In the genomic region with DNA sequence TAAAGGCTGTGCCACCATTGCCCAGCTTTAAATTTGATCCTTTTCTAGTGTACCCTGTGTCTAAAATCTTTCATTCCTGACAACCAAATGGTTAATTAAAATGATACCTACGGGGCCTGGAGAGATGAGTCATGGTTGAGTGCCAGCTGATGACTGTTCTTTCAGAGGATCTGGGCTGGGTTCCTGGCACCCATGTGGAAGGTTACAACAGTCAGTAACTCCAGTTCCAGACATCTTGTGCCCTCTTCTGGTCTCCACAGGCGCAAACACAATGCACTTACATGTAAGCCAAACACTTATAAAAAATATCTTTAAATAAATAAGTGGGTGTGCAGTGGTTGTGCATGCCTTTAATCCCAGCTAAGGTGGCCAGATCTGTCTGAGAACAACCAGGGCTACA, we compare ENCODE assay signal across 10 mouse cellular contexts. TPM values are rescaled to one million over a fixed set of nuclear protein-coding genes. Genes with fewer than 3 reads are reported as not detected.
DNase-seq lines count a peak whose midpoint lies in the region; ATAC-seq and TF ChIP-seq lines count a peak whose summit lies in the region.
"Had no signal": no experiment of that assay in that cellular context is flagged by ENCODE, and none has a peak within 500 bp of the region (broad histone marks: within the 10 kb centered on the region; RNA-seq: fewer than 3 reads in every experiment).

No protein-coding gene starts in this region.

- ATAC-seq in limb, embryonic 12.5 days (ENCODE audit: insufficient number of reproducible peaks, insufficient read depth, low FRiP score, low TSS enrichment, low read depth) = no peak
- ATAC-seq in Patski = no peak
- ATAC-seq in liver, embryonic 12.5 days = no peak

- peak overlapping the region; percentile 64 for H3K4me2 ChIP-seq in limb, embryonic 12.5 days
- peak overlapping the region; percentile 88 for H3K4me2 ChIP-seq in liver, embryonic 12.5 days

- 87% methylated on average over 2 of the region's 2 CpGs for WGBS in limb, embryonic 12.5 days
- 90% methylated on average over 2 of the region's 2 CpGs for whole genome bisulfite sequencing in limb, embryonic 10.5 days
- 83% methylated on average over 2 of the region's 2 CpGs for WGBS in liver, embryonic 12.5 days (ENCODE audit: insufficient replicate concordance)

- CTCF ChIA-PET in Patski (lab: Charles Lee) = interaction anchor here (1.3 kb wide), 1 partner anchor 16 kb away, joined by 3 read pairs; no protein-coding TSS in a partner anchor

- no peak overlapping the region for H3K27ac ChIP-seq in limb, embryonic 12.5 days
- H3K27ac ChIP-seq in limb, embryonic 10.5 days = no peak overlapping the region
- peak overlapping the region; percentile 94 for H3K27ac ChIP-seq in liver, embryonic 12.5 days

- peak; percentile 41 for TF ChIP-seq CTCF in Patski (IDR thresholded peaks at IDR 0.05)

- H3K27me3 ChIP-seq in limb, embryonic 12.5 days = no peaks in the 10 kb centered on the region
- no peaks in the 10 kb centered on the region for H3K27me3 ChIP-seq in limb, embryonic 10.5 days (ENCODE audit: low read depth, poor library complexity, severe bottlenecking)
- no peaks in the 10 kb centered on the region for H3K27me3 ChIP-seq in Patski
- no peaks in the 10 kb centered on the region for H3K27me3 ChIP-seq in liver, embryonic 12.5 days (replicated peaks)
- H3K27me3 ChIP-seq: heart, embryonic 15.5 days had no signal

- peaks cover 14% of the 10 kb centered on the region for H3K4me1 ChIP-seq in limb, embryonic 12.5 days (replicated peaks)
- H3K4me1 ChIP-seq in limb, embryonic 10.5 days = peaks cover 19% of the 10 kb centered on the region
- peaks cover 40% of the 10 kb centered on the region for H3K4me1 ChIP-seq in liver, embryonic 12.5 days

- no peak overlapping the region; the same call in 1 of the 2 replicates for H3K4me3 ChIP-seq in limb, embryonic 12.5 days (replicated peaks)
- no peak overlapping the region for H3K4me3 ChIP-seq in limb, embryonic 10.5 days
- H3K4me3 ChIP-seq in liver, embryonic 12.5 days = peak overlapping the region; percentile 73

- peaks cover 31% of the 10 kb centered on the region for H3K36me3 ChIP-seq in limb, embryonic 12.5 days
- H3K36me3 ChIP-seq in limb, embryonic 10.5 days = peaks cover 38% of the 10 kb centered on the region
- peaks cover 41% of the 10 kb centered on the region for H3K36me3 ChIP-seq in liver, embryonic 12.5 days

- POLR2A ChIA-PET in Patski (lab: Charles Lee) = no interaction called here

- DNase-seq in cerebellum, adult 11-12 months = peak; percentile 28
- DNase-seq in cerebellum, postnatal 4 days (ENCODE audit: low spot score in 2 of 2) = no peak
- no peak for DNase-seq in limb, embryonic 10.5 days (ENCODE audit: low spot score)
- no peak for DNase-seq in Patski (ENCODE audit: low read depth, low spot score)
- DNase-seq in testis, postnatal 14 days (ENCODE audit: low spot score) = no peak
- no peak for DNase-seq in right cerebral cortex, postnatal 4 days

- in situ Hi-C loops in Patski (cut with MboI; ENCODE audit: low pct_unique_long_range_greater_than_20kb) = no loop called here

- no peak overlapping the region for H3K9ac ChIP-seq in limb, embryonic 12.5 days (replicated peaks)
- peak overlapping the region; percentile 75; the same call in 1 of the 2 replicates for H3K9ac ChIP-seq in liver, embryonic 12.5 days

- no peaks in the 10 kb centered on the region for H3K9me3 ChIP-seq in limb, embryonic 12.5 days
- H3K9me3 ChIP-seq in limb, embryonic 10.5 days (replicated peaks) = no peaks in the 10 kb centered on the region
- H3K9me3 ChIP-seq in liver, embryonic 12.5 days (replicated peaks) = no peaks in the 10 kb centered on the region
- H3K9me3 ChIP-seq: heart, embryonic 15.5 days had no signal

RNA-seq across cellular contexts. Expression of a gene that starts 1.0 kb away (rescaled TPM):
- 32.6 and 34.1 TPM in 2 replicates for polyA plus RNA-seq in limb, embryonic 12.5 days (2016; fragmentation: Nextera tagmentation; extraction: Ambion mirVana)
- polyA plus RNA-seq in limb, embryonic 10.5 days (2016; fragmentation: Nextera tagmentation; extraction: Ambion mirVana) = 36.6 and 38.2 TPM in 2 replicates
- polyA plus RNA-seq in Patski (2021) = 24.6 TPM
- polyA plus RNA-seq in liver, embryonic 12.5 days (2016; fragmentation: Nextera tagmentation; extraction: Ambion mirVana) = 23.5 and 24.2 TPM in 2 replicates

RNA-seq across cellular contexts. Expression of a gene that starts 38.2 kb away (rescaled TPM):
- 35.0 and 37.8 TPM in 2 replicates for polyA plus RNA-seq in limb, embryonic 12.5 days (2016; fragmentation: Nextera tagmentation; extraction: Ambion mirVana)
- polyA plus RNA-seq in limb, embryonic 10.5 days (2016; fragmentation: Nextera tagmentation; extraction: Ambion mirVana) = 41.6 and 43.7 TPM in 2 replicates
- polyA plus RNA-seq in Patski (2021) = 18.6 TPM
- 40.2 and 41.7 TPM in 2 replicates for polyA plus RNA-seq in liver, embryonic 12.5 days (2016; fragmentation: Nextera tagmentation; extraction: Ambion mirVana)

RNA-seq across cellular contexts. Expression of a gene that starts 56.0 kb away (rescaled TPM):
- polyA plus RNA-seq in limb, embryonic 12.5 days (2016; fragmentation: Nextera tagmentation; extraction: Ambion mirVana) = not detected in 2 replicates
- polyA plus RNA-seq in limb, embryonic 10.5 days (2016; fragmentation: Nextera tagmentation; extraction: Ambion mirVana) = not detected in 2 replicates
- not detected for polyA plus RNA-seq in Patski (2021)
- not detected in 2 replicates for polyA plus RNA-seq in liver, embryonic 12.5 days (2016; fragmentation: Nextera tagmentation; extraction: Ambion mirVana)
- polyA plus RNA-seq: heart, embryonic 15.5 days; stomach, embryonic 16.5 days had no signal
